Mouse (Mus musculus) thymus, adult 2 months (tissue): ENCODE data around the gene Parp14.

Experiments
- CTCF ChIP-seq: fragments of 200-500 bp; IDR thresholded peaks from 2 replicates; pipeline ENCODE4 v1.5.1; 2012; ENCODE audit warnings: mild to moderate bottlenecking, control low read depth, low read length, moderate library complexity, borderline replicate concordance; ENCODE audit not compliant: control insufficient read depth, poor library complexity, insufficient read depth; ENCODE audit errors: extremely low read depth
- POLR2A ChIP-seq: fragments of 200-500 bp; IDR thresholded peaks from 2 replicates; pipeline ENCODE4 v1.6.1; 2012; ENCODE audit warnings: mild to moderate bottlenecking, low read length, control low read depth, moderate library complexity; ENCODE audit not compliant: control insufficient read depth, poor library complexity, insufficient read depth; ENCODE audit errors: extremely low read depth

DNA sequence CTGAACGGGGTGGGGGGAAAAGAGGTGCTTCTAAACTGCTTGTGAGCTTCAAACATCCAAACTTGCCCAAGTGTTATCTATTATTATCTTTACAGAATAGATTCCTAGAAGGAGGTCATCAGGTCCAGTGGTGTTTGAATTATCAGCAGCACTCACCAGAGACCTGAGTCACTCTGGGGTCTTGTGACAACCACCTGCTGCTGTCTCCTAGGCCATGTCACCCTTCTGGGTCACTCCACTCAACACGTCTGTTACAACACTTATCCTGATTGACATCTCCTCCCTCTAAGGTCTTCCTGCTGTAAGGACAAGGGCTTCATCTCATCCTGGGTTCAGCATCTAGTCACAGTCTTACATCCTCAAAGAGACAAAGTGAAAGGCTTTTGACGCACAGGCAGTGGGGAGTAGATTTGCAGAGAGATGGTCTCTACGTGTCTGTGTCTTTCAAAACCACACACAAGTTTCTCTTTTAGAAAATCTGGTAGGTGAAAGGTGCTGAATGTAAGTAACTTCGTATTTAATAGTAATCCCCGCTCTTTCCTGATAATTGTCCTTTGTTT, 79.3 kb downstream of the Parp14 start:
- TF ChIP-seq POLR2A (no peak), CTCF (no peak)
